Mouse (Mus musculus): ENCODE measurements around the gene Rab23. TPM values are rescaled to one million over a fixed set of nuclear protein-coding genes. Genes with fewer than 3 reads are reported as not detected.

Rab23 gene
- polyA plus RNA-seq, 1 experiment from 2014 or later: 30.7 TPM

DNA sequence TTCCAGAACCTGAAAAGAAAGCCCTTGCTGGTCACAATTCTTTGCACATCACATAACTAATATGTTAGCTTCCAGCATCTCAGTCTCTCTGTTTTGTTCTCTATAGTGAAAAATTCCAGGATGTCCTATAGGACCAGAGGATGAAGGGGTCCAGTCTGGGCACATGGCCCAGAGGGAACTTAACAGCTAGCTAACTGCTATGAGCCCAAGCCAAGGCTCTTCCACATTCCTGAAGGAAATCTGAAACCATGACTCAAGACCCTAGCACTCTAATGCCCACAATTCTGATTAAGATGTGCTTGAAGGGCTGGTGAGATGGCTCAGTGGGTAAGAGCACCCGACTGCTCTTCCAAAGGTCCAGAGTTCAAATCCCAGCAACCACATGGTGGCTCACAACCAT lies 2.1 kb upstream of the Rab23 start:
- Histone ChIP-seq H3K27ac (ENCODE audit: low read depth, low read length) (no peak overlapping the region), H3K4me3 (ENCODE audit: low read length) (no peak overlapping the region), H3K27me3 (ENCODE audit: control insufficient read depth, insufficient read depth, low read length) (no peaks in the 10 kb centered on the region), H3K9ac (ENCODE audit: low read depth, low read length) (no peak overlapping the region), H3K4me1 (ENCODE audit: control insufficient read depth, insufficient read depth, low read length) (peaks cover 5% of the 10 kb centered on the region; the same call in 1 of the 2 replicates), H3K9me3 (ENCODE audit: control insufficient read depth, low read length) (no peaks in the 10 kb centered on the region), H3K36me3 (ENCODE audit: control insufficient read depth, insufficient read depth, low read length) (peaks cover 7% of the 10 kb centered on the region; the same call in 1 of the 2 replicates), H3K4me2 (replicated peaks; ENCODE audit: low read depth, low read length) (no peak overlapping the region)
- no peak for ATAC-seq (ENCODE audit: low FRiP score, low TSS enrichment)
- 89% methylated on average over 1 of the region's 1 CpGs for WGBS

DNA sequence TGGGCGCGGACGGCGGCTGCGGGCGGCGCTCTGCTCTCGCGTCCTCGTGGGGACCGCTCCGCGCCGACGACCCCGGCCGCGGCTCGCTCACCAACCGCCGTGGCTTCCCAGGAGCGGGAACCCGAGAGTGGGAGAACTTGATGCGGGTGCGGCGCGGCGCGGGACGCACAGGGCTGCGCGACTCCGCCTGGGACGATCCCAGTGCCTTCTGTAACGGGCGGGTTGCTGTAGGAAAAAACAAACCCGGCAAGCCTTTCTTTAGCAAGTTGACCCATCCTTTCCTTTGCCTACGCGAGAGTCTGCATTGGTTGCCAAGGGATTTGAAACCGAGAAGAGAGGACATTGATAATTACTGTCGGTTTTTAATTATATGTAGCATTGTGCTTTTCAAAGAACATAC lies 544 bp downstream of the Rab23 start:
- Histone ChIP-seq H3K4me2 (replicated peaks; ENCODE audit: low read depth, low read length) (peak overlapping the region; percentile 56), H3K27me3 (ENCODE audit: control insufficient read depth, insufficient read depth, low read length) (no peaks in the 10 kb centered on the region), H3K9ac (ENCODE audit: low read depth, low read length) (peak overlapping the region; percentile 92), H3K4me1 (ENCODE audit: control insufficient read depth, insufficient read depth, low read length) (peaks cover 5% of the 10 kb centered on the region; the same call in 1 of the 2 replicates), H3K9me3 (ENCODE audit: control insufficient read depth, low read length) (no peaks in the 10 kb centered on the region), H3K27ac (ENCODE audit: low read depth, low read length) (peak overlapping the region; percentile 87), H3K4me3 (ENCODE audit: low read length) (peak overlapping the region; percentile 83), H3K36me3 (ENCODE audit: control insufficient read depth, insufficient read depth, low read length) (peaks cover 26% of the 10 kb centered on the region)
- no peak; the same call in 1 of the 2 replicates for ATAC-seq (ENCODE audit: low FRiP score, low TSS enrichment)
- under 1% methylated on average over 39 of the region's 41 CpGs for WGBS

DNA sequence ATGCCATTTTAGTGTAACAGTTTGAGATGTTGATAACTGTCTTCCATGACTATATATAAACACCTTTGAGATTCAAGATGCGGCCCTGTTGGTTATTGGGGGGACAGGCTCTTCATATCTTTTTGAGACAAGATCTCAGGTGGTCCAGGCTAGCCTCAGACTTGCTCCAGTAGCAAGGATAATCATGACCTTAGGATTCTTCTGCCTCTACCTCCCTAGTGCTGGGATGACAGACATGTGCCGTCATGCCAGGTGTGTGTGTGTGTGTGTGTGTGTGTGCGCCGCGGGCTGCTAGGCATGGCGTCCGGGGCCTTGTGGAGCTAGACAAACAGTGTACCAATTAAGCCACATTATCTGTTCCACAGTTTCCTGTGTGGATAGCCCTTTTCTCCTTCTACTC lies 1.3 kb downstream of the Rab23 start:
- Histone ChIP-seq H3K9ac (ENCODE audit: low read depth, low read length) (no peak overlapping the region), H3K27ac (ENCODE audit: low read depth, low read length) (no peak overlapping the region), H3K36me3 (ENCODE audit: control insufficient read depth, insufficient read depth, low read length) (peaks cover 33% of the 10 kb centered on the region), H3K4me3 (ENCODE audit: low read length) (peak overlapping the region; percentile 83; the same call in 1 of the 2 replicates), H3K4me2 (replicated peaks; ENCODE audit: low read depth, low read length) (peak overlapping the region; percentile 56), H3K4me1 (ENCODE audit: control insufficient read depth, insufficient read depth, low read length) (peaks cover 5% of the 10 kb centered on the region; the same call in 1 of the 2 replicates), H3K27me3 (ENCODE audit: control insufficient read depth, insufficient read depth, low read length) (no peaks in the 10 kb centered on the region), H3K9me3 (ENCODE audit: control insufficient read depth, low read length) (no peaks in the 10 kb centered on the region)
- 92% methylated on average over 7 of the region's 7 CpGs for WGBS
- ATAC-seq (ENCODE audit: low FRiP score, low TSS enrichment): no peak

DNA sequence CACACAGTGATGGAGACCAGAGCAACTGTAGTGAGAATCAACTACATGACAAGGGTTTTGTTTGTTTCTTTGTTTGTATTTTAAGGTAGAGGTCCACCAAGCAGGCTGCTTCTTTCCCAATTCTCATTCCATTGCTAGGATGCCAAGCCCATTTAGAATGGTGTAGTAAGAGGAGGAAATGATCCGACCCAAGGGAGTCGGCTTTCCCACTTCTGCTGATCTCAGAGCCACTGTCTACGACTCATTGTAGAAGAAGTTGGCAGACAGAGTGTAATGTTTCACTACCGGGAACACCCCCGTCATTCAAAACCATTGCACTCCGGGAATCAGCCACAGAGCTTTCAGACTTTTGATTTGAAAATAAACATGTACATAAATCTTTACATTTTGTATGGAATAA lies 4.8 kb downstream of the Rab23 start:
- Histone ChIP-seq H3K27ac (ENCODE audit: low read depth, low read length) (no peak overlapping the region), H3K9ac (ENCODE audit: low read depth, low read length) (no peak overlapping the region), H3K4me1 (ENCODE audit: control insufficient read depth, insufficient read depth, low read length) (peaks cover 5% of the 10 kb centered on the region; the same call in 1 of the 2 replicates), H3K4me3 (ENCODE audit: low read length) (no peak overlapping the region), H3K36me3 (ENCODE audit: control insufficient read depth, insufficient read depth, low read length) (peaks cover 48% of the 10 kb centered on the region), H3K4me2 (replicated peaks; ENCODE audit: low read depth, low read length) (no peak overlapping the region), H3K27me3 (ENCODE audit: control insufficient read depth, insufficient read depth, low read length) (no peaks in the 10 kb centered on the region), H3K9me3 (ENCODE audit: control insufficient read depth, low read length) (no peaks in the 10 kb centered on the region)
- ATAC-seq (ENCODE audit: low FRiP score, low TSS enrichment): no peak
- 39% methylated on average over 6 of the region's 6 CpGs for WGBS

DNA sequence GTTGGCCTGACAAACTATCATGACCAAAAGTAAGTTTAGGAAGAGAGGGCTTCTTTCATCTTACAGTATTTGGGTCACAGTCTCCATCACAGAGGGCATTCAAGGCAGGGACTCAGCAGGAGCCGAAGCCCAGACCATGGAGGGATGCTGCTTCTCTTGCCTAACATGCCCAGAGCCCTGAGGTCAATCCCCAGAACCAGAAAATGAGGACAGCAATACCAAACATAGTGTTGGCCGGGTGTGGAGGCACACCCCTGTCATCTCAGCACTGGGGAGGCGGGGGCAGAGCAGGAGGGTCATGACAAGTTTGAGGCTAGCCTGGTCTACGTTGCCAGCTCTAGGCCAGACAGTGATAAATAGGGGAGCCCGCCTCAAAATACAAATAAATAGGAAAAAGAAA lies 5.4 kb downstream of the Rab23 start:
- Histone ChIP-seq H3K36me3 (ENCODE audit: control insufficient read depth, insufficient read depth, low read length) (peaks cover 52% of the 10 kb centered on the region), H3K27ac (ENCODE audit: low read depth, low read length) (no peak overlapping the region), H3K9me3 (ENCODE audit: control insufficient read depth, low read length) (no peaks in the 10 kb centered on the region), H3K27me3 (ENCODE audit: control insufficient read depth, insufficient read depth, low read length) (no peaks in the 10 kb centered on the region), H3K4me1 (ENCODE audit: control insufficient read depth, insufficient read depth, low read length) (peaks cover 5% of the 10 kb centered on the region; the same call in 1 of the 2 replicates), H3K4me3 (ENCODE audit: low read length) (no peak overlapping the region), H3K9ac (ENCODE audit: low read depth, low read length) (no peak overlapping the region), H3K4me2 (replicated peaks; ENCODE audit: low read depth, low read length) (no peak overlapping the region)
- 81% methylated on average over 5 of the region's 5 CpGs for WGBS
- ATAC-seq (ENCODE audit: low FRiP score, low TSS enrichment): no peak

DNA sequence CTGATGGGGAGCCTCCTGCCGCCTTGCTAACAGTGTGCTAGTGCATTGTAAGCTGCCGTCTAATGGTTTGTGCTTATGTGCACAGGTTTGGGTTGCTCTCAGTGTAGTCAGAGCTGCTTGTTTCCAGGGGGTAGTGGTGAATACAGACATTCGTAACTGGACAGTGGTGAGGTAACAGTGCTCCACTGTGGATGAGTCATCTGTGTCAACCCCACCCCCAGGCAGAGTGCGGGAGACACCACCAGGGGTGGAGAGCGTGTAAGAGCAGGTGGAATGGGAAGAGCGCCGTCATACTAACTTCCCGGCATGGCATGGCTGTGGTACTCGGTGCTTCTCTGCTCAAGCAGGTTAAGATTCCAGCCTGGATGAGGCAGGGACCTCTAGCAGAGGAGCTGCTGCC lies 13.4 kb downstream of the Rab23 start:
- peaks cover 57% of the 10 kb centered on the region; the same call in 1 of the 2 replicates for H3K36me3 ChIP-seq (ENCODE audit: control insufficient read depth, insufficient read depth, low read length)
- no peak overlapping the region for H3K27ac ChIP-seq (ENCODE audit: low read depth, low read length)
- no peak for ATAC-seq (ENCODE audit: low FRiP score, low TSS enrichment)
- no peak overlapping the region for H3K4me3 ChIP-seq (ENCODE audit: low read length)
- H3K4me1 ChIP-seq (ENCODE audit: control insufficient read depth, insufficient read depth, low read length): no peaks in the 10 kb centered on the region
- H3K9me3 ChIP-seq (ENCODE audit: control insufficient read depth, low read length): no peaks in the 10 kb centered on the region
- H3K9ac ChIP-seq (ENCODE audit: low read depth, low read length): no peak overlapping the region
- no peak overlapping the region for H3K4me2 ChIP-seq (replicated peaks; ENCODE audit: low read depth, low read length)
- no peaks in the 10 kb centered on the region for H3K27me3 ChIP-seq (ENCODE audit: control insufficient read depth, insufficient read depth, low read length)
- 93% methylated on average over 9 of the region's 9 CpGs for WGBS

DNA sequence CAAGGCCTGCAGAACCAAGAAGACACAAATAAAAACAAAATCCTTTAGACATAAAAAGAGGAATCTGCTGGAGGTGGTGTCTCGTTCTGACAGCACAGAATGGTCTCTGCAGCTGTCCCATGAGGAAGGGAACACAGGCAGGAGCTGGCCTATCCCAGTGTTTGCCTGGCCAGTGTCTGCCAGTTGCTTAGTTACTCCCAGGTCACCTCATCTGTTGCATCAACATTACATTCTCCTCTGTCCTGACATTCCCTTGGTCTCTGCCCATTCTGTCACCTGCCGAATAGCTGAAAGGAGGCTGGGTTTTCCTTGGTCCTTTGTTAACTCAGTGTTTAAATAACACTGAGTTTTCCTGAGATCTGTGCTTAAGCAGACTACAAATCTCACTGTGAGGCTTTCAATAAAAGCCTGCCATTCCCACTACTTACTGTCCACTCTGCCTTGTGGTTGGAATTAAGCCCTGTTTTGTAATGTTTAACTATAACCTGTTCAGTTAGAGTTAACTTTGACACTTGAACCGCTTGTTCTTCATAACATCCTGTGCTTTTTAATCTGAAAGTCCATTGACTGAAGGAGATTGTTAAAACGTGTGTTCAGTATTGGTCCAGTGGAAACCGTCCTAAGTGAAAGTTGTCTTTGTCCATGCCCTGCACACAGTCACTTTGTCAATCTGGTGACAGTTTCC lies 14.5 kb downstream of the Rab23 start:
- no peak overlapping the region for H3K4me3 ChIP-seq (ENCODE audit: low read length)
- no peak overlapping the region for H3K4me2 ChIP-seq (replicated peaks; ENCODE audit: low read depth, low read length)
- H3K36me3 ChIP-seq (ENCODE audit: control insufficient read depth, insufficient read depth, low read length): peaks cover 63% of the 10 kb centered on the region; the same call in 1 of the 2 replicates
- H3K9ac ChIP-seq (ENCODE audit: low read depth, low read length): no peak overlapping the region
- H3K27me3 ChIP-seq (ENCODE audit: control insufficient read depth, insufficient read depth, low read length): no peaks in the 10 kb centered on the region
- H3K9me3 ChIP-seq (ENCODE audit: control insufficient read depth, low read length): no peaks in the 10 kb centered on the region
- no peaks in the 10 kb centered on the region for H3K4me1 ChIP-seq (ENCODE audit: control insufficient read depth, insufficient read depth, low read length)
- no peak for ATAC-seq (ENCODE audit: low FRiP score, low TSS enrichment)
- 80% methylated on average over 5 of the region's 5 CpGs for WGBS
- no peak overlapping the region for H3K27ac ChIP-seq (ENCODE audit: low read depth, low read length)

DNA sequence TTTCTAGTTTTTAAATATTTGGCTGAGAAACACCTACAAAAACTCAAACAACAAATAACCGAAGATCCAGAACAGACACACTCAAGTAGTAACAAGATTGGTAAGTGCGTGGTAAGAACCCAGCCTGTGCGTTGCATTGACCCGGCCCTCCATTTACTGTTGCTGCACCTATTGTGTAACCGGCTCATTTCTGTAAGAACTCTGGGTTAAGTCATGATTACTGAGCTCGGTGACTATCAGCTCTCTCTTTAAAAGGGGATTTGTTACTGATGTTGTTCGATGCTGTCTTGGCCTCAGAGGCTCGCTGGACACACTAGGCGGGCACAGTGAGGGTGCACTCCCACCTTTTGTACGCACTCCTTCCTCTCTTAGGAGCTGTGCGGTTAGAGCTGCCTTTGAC lies 18.6 kb downstream of the Rab23 start:
- Histone ChIP-seq H3K27me3 (ENCODE audit: control insufficient read depth, insufficient read depth, low read length) (no peaks in the 10 kb centered on the region), H3K4me1 (ENCODE audit: control insufficient read depth, insufficient read depth, low read length) (no peaks in the 10 kb centered on the region), H3K4me3 (ENCODE audit: low read length) (no peak overlapping the region), H3K36me3 (ENCODE audit: control insufficient read depth, insufficient read depth, low read length) (peaks cover 49% of the 10 kb centered on the region), H3K9me3 (ENCODE audit: control insufficient read depth, low read length) (no peaks in the 10 kb centered on the region), H3K4me2 (replicated peaks; ENCODE audit: low read depth, low read length) (no peak overlapping the region), H3K27ac (ENCODE audit: low read depth, low read length) (no peak overlapping the region), H3K9ac (ENCODE audit: low read depth, low read length) (no peak overlapping the region)
- WGBS: 94% methylated on average over 11 of the region's 11 CpGs
- ATAC-seq (ENCODE audit: low FRiP score, low TSS enrichment): no peak

DNA sequence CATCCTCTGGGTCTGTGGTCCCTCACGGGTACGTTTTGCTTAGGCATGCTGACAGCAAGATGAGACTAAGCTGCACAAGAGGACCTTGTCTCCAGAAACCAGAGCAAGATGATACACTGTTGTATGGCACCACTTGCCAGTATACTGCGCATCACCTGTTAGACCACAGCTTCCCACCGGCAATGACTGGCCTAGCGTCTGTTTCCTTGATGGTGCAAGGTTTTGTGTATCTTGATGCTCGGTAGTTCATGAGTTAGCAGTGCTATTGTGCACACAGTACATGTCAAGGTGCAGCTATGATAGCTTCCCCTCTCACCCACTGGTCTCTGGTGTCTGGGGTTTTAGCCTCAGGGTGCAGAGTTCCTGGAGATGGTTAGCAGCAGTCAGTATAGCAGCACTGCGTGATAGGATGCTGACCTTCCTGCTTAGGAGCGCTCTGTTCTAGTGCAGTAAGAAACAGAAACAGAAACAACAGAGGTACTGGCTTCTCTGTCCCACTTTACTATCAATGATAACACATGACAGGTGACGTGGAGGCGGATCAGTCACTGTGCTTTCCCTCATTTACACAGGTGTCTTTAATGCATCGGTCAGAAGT lies 19.1 kb downstream of the Rab23 start:
- no peaks in the 10 kb centered on the region for H3K9me3 ChIP-seq (ENCODE audit: control insufficient read depth, low read length)
- H3K36me3 ChIP-seq (ENCODE audit: control insufficient read depth, insufficient read depth, low read length): peaks cover 49% of the 10 kb centered on the region
- no peaks in the 10 kb centered on the region for H3K27me3 ChIP-seq (ENCODE audit: control insufficient read depth, insufficient read depth, low read length)
- 83% methylated on average over 11 of the region's 11 CpGs for WGBS
- no peaks in the 10 kb centered on the region for H3K4me1 ChIP-seq (ENCODE audit: control insufficient read depth, insufficient read depth, low read length)
- H3K9ac ChIP-seq (ENCODE audit: low read depth, low read length): no peak overlapping the region
- ATAC-seq (ENCODE audit: low FRiP score, low TSS enrichment): 0 out of 2 replicates have a peak, but pooled peaks have one; percentile 17
- H3K4me3 ChIP-seq (ENCODE audit: low read length): no peak overlapping the region
- no peak overlapping the region for H3K27ac ChIP-seq (ENCODE audit: low read depth, low read length)
- no peak overlapping the region for H3K4me2 ChIP-seq (replicated peaks; ENCODE audit: low read depth, low read length)
